Mouse (Mus musculus) cerebellum, adult 2 months (tissue): ENCODE measurements around the gene Cstf1.

Experiments used
- CTCF ChIP-seq: fragments of 200-500 bp; IDR thresholded peaks from 2 replicates; pipeline ENCODE4 v1.5.1; 2011; ENCODE audit warnings: low read depth, mild to moderate bottlenecking, control low read depth, low read length, moderate library complexity, borderline replicate concordance; ENCODE audit not compliant: insufficient read depth
- POLR2A ChIP-seq: fragments of 200-500 bp; IDR thresholded peaks from 2 replicates; pipeline ENCODE4 v1.6.1; 2011; ENCODE audit warnings: low read length, control low read depth, borderline replicate concordance; ENCODE audit not compliant: insufficient read depth

- TF ChIP-seq POLR2A (no peak), CTCF (no peak)
Measured at GRCm38 (mm10) chr2:172341606-172342005, 28.9 kb upstream of the Cstf1 start.
